Mouse (Mus musculus): Measurements from ENCODE around the gene Tas2r135.

Tas2r135 gene

GRCm38 (mm10) chr6:42434446-42434845 lies 29.2 kb downstream of the Tas2r135 start, which contains the start of gene Tas2r126:
Tas2r126 (plus strand) TSS chr6:42434535.
- DNase-seq (ENCODE audit: low spot score in 2 of 2): no peak

- DNase-seq (ENCODE audit: low spot score in 2 of 2): no peak
These were observed 30.3 kb downstream of the Tas2r135 start for GRCm38 (mm10) chr6:42435490-42435889.

GRCm38 (mm10) chr6:42441395-42441794 lies 36.2 kb downstream of the Tas2r135 start:
- no peak for DNase-seq (ENCODE audit: low spot score in 2 of 2)

- DNase-seq (ENCODE audit: low spot score in 2 of 2): no peak
These were observed 39.3 kb downstream of the Tas2r135 start for GRCm38 (mm10) chr6:42444491-42444890.

GRCm38 (mm10) chr6:42447381-42447780 lies 42.1 kb downstream of the Tas2r135 start:
- no peak for DNase-seq (ENCODE audit: low spot score in 2 of 2)
